ENCODE assay signal across 17 mouse cellular contexts in genomic region chr10:12575849-12576435, GRCm38 (mm10).
"Had no signal": no experiment of that assay in that cellular context is flagged by ENCODE, and none has a peak within 500 bp of the region (broad histone marks: within the 10 kb centered on the region; RNA-seq: fewer than 3 reads in every experiment).

No protein-coding gene starts in this region.

- H3K27me3 ChIP-seq: lung, embryonic 15.5 days; megakaryocyte, embryonic 14.5 days; midbrain, embryonic 13.5 days; midbrain, embryonic 15.5 days; neural tube, embryonic 12.5 days; stomach, embryonic 15.5 days had no signal

- H3K9me3 ChIP-seq: lung, embryonic 15.5 days; megakaryocyte, embryonic 14.5 days; midbrain, embryonic 13.5 days; midbrain, embryonic 15.5 days; neural tube, embryonic 12.5 days; stomach, embryonic 15.5 days had no signal

- H3K36me3 ChIP-seq: lung, embryonic 15.5 days; midbrain, embryonic 13.5 days; midbrain, embryonic 15.5 days; neural tube, embryonic 12.5 days; stomach, embryonic 15.5 days had no signal

- H3K27ac ChIP-seq: lung, embryonic 15.5 days; macrophage; midbrain, embryonic 13.5 days; midbrain, embryonic 15.5 days; neural tube, embryonic 12.5 days; stomach, embryonic 15.5 days; stomach, postnatal 0 days had no signal

- H3K4me3 ChIP-seq: lung, embryonic 15.5 days; megakaryocyte, embryonic 14.5 days; midbrain, embryonic 13.5 days; midbrain, embryonic 15.5 days; neural tube, embryonic 12.5 days; stomach, embryonic 15.5 days had no signal

- H3K9ac ChIP-seq: lung, embryonic 15.5 days; midbrain, embryonic 13.5 days; midbrain, embryonic 15.5 days; neural tube, embryonic 12.5 days; stomach, embryonic 15.5 days had no signal

- ATAC-seq: lung, postnatal 0 days; midbrain, embryonic 13.5 days; midbrain, embryonic 15.5 days had no signal

- H3K4me2 ChIP-seq: lung, embryonic 15.5 days; midbrain, embryonic 11.5 days; midbrain, embryonic 13.5 days; midbrain, embryonic 15.5 days; neural tube, embryonic 12.5 days; stomach, embryonic 15.5 days had no signal

- DNase-seq: lung, adult 2 months; lung, postnatal 14 days; lung, postnatal 36 days; right cerebral cortex, postnatal 14 days; thymus, adult 2 months; thymus, postnatal 25 days; thymus, postnatal 4 days had no signal
